Mouse (Mus musculus) layer of hippocampus, adult 8-10 months (tissue): ENCODE results near the gene Npc1l1. TPM values are rescaled to one million over a fixed set of nuclear protein-coding genes. Genes with fewer than 3 reads are reported as not detected.
A peak's percentile ranks its signal among the peaks of the same experiment; 100 is the strongest.
"Not testable (repeated sequence)": the region's sequence is repeated elsewhere in the genome, so short reads cannot be mapped to it uniquely, and the experiment has no call there.

ENCODE experiments used
- DNase-seq, 2 experiments: peaks; one replicate each; pipeline ENCODE4 v3.0.0; 2022; ENCODE audit warnings: low spot score in 2 of 2
- total RNA-seq, 4 experiments: library from RNA; stranded (reverse); gene quantifications; 2 replicates each; pipeline ENCODE4 v1.2.4; 2022

Gene Npc1l1
- total RNA-seq, result under 1 TPM; 0.11 to 0.68 (median 0.48) TPM

DNA sequence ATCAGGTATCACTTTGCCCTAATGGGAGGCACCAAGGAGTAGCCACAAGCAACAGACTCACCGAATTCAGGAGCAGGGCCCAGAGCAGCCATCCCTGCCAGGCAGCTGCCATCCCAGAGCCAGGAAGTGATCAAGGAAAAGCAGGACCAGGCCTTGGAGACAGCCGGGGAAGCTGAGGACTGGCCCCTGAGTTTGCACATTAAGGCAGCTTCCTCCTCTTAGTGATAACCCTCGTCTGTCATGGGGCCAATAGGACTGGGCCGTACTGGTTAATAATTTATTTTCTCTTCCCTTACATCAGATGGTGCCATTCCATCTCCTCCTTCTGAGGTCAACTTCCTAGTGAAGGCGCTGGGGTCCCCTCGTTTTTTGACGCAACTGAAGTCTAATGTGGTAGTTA lies at the start of gene Npc1l1:
TSS of gene Npc1l1 (minus strand) at position 132 of the 400 bp plus-strand sequence.
- no peak for DNase-seq

DNA sequence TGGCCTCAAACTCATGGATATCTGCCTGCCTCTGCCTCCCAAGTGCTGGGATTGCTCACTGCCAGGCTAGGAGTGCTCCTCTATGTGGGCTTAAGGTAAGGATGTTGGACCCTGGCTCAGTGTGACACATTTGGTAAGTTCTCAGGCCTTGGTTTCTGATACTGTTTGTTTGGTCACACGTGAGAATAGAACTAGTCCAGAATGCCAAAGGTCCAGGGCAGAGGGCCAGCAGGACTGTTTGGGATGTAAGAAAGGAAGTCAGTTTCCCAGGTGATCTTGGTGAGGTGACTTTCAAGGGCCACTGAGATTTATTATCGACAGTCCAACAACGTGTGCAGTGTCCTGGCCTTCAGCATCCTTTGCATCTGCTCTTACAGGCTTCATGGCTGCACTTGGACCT lies 46.5 kb upstream of the Npc1l1 start:
- DNase-seq, result no peak

DNA sequence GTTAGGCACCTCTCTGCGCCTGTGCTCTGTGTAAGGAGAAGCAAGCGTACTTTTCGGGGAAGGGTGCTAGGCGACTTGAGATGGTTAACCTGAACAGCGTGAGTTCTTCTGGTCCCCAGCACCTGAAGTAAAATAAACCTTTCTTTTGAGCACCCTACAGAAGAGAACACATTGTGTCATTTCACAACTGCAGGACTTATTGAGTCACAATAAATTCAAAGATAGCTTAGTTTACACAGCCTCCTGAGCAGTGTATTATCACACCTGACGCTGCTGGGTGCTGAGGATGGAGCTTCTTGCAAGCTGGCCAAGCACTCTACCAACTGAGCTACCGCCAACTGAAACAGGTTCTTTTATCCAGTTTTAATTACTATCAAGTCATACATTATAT lies 45.1 kb upstream of the Npc1l1 start:
- DNase-seq, result no peak

DNA sequence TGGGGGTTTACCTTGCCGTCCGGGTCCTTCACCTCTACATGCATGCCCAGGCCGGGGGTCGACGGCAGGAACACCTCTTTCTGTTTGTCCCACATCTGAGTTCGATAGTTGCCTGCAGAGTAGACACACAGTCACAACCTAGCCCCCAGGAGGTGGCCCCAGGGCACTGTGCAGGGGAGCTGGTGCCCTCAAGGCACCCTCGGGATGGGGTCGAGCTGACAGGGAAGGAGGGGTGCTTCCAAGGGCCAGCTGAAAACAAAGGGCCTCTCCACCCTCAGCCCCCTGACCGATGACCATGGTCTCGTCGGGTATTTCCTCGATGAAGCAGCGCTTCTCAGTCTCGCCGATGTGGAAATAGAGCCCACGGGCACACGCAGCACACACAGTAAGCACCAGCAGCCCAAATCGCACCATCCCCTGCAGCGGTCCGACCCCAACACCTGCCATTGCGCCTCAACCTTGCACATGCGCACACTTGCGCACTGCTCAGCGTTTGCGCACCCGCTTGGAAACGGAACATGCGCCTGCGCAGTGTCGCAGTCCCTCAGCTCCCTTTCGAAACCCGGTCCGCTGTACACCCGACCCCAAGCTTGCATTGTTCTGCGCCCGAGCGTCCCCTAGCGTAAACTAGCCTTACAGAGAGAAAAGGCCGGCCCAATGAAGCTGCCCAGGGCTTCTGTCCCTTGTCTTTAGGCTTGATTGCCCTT lies 44.6 kb upstream of the Npc1l1 start, which contains the start of gene Tmed4:
TSS of gene Tmed4 (minus strand) at position 484 of the 707 bp plus-strand sequence.
- DNase-seq, result peak; percentile 95 to 98

DNA sequence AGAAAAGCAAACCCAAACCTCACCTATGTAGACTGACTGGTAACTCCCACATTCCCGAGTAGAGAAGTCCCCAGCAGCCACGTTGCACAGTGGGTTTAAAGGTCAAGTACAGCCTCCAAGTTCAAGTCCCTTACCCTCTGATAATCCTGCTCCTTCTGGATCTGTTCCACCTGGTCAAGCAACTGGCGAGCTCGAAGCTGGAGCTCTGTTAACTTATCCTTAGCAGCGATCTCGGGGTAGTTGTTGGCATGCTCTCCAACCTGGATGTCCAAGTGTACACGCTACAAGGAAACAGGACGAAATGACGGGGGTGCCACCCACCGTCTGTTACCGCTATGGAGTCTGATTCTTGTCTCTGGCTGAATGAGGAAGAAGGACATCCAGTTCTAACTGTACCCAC lies 43.7 kb upstream of the Npc1l1 start:
- DNase-seq, result no peak

DNA sequence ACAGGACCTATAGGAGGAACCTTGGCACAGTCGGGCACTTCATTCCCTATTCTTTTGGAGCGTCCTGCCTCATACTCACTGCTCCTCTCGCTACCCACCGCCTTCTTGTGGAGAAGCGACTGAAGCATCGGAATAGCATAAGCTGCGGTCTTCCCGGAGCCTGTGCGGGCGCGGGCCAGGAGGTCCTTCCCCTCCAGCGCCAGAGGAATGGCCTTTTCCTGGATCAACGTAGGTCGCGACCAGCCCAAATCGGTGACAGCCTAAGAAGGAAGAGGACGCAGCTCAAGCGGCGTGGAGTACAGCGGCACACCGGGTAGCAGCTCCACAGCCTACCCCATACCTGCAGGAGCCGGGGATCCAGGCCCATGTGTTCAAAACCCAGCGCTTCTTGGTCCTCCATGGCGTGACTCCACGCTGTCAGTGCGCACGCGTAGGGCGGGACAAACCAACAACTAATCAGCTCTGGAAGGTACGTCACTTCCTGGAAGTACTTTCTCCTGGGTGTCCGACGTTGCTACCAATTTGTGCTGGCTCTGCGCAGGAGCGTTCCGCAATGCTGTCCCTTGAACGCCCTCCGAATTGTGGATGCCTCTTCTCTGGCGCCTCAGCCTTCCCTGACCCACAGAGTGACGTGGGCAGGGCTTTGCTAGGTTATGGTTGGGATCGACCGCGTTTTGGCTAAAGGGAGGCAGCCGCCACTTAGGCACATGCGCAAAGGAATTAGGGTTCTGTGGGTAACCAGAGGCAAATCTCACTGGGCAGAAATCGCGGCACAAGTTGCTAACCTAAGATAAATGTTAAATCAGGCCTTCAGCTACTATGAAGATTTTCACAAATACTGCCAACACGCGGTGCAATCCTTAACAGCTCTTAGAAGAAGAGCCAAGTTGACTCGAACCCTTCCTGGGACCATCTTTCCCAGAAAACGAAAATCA lies 37.6 kb upstream of the Npc1l1 start, which contains the start of gene Ddx56:
TSS of gene Ddx56 (minus strand) at position 453 of the 935 bp plus-strand sequence.
- DNase-seq, result peak; percentile 93

DNA sequence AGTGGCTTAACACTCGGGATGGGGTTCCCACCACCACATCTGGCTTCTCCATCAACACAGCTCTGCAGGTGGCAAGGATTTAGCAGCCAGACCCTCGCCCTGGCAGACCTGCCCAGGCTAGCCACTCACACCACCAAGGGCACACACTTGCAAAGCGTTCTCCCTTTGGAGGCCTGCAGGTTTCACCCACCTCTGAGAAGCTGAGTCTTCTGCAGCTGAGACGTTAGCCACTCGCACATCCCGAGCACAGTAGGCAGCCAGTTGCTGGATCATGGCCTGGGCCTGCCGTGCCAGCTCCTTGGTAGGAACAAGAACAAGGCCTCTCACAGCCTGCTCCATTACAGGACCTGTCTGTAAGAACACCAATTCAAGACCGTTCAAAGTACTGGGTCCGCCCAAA lies 36.7 kb upstream of the Npc1l1 start:
- no peak for DNase-seq

DNA sequence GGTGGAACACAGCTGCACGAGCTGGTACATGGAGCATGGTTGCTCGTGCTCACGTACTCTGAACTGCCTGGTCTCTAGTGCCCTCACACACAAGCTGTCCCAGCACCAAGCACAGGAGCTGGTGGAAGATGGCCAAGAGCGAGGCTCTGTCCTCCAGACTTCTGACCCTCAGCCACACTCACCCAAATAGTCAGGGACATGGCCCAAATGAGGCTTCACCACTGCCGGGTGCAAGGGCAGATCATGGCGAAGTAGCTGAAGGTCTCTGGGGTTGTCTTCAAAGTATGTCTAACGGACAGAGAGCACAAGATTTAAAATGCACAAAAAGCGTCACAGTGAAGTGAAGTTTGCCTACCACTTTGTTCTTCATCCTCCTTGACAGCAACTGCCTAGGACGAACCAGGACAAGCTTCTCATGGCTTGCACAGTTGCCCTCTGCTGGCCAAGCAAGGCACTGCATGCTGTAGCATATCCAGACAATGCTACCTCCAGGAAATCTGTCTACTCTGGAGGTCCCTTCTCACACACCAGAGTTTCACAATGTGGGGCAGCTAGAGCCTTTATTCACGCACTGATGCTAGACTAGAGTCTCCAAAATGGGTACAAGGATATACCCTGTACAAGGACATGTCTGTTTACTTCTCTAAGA lies 31.6 kb upstream of the Npc1l1 start:
- peak in 1 of 2 experiments; percentile 80 for DNase-seq

DNA sequence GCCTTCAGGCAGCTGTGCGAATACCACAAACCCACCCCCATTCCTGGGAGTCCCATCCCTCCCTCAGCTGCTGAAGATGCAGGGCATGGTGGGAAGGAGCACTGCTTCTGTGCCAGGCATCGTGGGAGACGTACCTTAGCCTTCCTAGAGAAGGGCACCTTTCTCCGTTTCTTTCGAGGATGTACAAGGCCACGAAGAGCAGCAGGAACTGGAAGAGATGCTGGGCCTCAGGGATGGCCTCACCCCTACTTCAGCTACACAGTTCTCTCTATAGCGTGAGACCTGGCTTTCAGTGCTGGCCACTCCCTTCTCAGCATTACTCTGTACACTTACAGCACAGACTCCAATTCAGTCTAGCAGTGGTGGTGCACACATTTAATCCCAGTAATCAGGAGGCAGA lies 29.5 kb upstream of the Npc1l1 start:
- no peak for DNase-seq

DNA sequence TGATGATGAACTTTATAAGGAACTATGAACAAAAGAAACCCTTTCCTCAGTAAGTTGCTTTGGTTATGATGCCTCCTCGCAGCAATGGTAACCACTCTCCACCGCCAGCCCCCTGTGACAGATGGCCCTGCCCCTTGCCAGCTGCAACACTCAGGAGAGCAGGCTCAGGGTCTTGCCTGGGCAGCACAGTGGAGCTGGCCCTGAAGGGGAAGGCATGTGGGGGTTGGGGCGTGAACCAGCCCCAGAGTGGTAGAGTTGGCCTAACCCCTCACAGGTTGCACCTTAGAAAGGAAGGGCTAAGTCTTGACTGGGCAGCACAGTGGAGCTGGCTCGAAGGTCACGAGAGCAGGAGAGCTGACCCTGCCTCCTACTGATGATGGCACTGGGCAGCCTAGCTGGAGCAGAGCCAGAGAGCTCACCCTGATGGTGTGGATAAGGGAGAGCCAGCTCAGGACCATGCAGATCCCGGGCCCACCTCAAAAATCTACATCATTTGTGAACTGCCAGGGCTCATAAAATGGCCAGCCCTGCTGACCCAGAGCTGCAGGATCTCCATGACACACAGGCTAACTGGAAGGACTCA lies 26.6 kb upstream of the Npc1l1 start:
- no peak for DNase-seq

DNA sequence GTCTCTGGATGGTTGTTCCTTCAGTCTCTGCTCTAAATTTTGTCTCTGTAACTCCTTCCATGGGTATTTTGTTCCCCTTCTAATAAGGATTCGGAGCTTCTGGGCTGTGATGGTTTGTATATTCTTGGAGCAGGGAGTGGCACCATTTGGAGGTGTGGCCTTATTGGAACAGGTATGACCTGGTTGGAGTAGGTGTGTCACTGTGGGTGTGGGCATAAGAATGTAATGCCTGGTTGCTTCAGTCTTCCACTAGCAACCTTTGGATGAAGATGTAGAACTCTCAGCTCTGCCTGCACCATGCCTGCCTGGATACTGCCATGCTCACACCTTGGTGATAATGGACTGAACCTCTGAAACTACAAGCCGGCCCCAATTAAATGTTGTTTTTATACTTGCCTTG lies 24.7 kb upstream of the Npc1l1 start:
- DNase-seq, result not testable (repeated sequence)

DNA sequence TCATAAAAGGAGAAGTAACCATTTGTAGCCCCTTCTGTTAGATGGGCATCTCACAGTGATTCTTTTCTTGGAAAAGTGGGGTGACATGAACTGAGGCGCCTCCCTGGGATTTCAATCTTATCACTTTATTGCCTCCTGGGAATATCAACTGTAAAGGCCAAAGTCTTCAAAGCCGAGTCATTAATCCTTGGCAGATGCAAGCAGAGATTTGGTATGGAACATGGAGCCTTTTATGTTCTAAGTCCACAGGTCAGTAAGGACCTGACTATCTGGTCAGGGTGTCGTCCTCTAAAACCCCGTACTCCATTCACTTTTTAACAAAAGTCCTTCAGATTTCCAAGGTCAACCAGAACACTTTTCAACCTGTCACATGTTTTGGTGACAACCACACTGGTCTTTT lies 22.9 kb upstream of the Npc1l1 start:
- no peak for DNase-seq

DNA sequence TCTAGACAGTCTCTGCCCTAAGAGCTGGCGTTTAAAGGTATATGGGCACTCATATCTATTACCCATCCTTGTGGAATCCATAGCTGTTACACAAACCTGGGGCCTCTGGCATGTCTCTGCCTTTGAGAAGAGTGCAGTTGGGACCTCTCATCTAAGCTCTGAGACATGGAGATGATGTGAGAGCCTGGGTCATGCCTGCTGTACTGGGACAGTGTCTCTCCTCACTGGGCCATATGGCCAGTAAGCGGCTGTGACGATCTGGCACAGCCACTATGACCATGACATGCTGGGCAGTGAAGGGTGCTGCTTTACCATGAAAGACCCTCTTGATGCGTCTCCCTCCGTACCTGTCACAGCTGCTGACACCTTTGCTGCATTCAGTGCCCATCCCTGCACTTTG lies 22.3 kb upstream of the Npc1l1 start:
- no peak for DNase-seq

DNA sequence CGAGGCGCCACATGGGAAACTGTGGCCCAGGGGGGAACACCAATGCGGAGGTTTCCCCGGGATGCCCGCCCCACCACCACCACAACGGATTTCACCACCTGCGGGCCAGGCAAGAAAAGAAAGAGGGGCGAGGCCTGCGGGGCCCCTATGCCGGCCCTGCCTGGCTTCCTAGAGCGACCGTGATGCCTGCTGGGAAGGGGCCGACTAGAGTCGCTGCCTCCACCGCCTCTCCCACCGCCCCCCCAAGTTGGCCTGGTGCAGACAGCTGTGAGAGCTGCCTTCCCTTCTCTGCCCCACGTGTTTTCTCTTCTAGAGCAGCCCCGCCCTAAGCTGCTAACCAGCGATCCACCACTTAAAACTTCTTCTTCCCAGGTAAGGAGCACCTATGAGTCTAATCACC lies 14.8 kb upstream of the Npc1l1 start:
- no peak for DNase-seq

DNA sequence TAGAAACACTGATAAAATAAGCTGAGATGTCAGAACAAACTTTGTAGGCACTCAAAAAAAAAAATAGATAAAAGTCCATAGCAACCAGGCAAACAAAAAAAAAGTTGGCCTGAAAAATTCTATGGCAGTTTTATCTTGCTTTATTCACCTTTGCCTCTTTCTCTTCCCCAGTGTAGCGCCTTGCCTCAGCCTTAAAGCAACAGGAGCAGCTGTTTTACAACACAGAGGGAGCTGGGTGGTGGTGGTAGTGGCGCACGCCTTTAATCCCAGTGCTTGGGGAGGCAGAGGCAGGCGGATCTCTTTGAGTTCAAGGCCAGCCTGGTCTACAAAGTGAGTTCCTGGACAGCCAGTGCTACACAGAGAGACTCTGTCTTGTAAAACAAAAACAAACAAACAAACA lies 3.1 kb upstream of the Npc1l1 start:
- DNase-seq, result no peak

DNA sequence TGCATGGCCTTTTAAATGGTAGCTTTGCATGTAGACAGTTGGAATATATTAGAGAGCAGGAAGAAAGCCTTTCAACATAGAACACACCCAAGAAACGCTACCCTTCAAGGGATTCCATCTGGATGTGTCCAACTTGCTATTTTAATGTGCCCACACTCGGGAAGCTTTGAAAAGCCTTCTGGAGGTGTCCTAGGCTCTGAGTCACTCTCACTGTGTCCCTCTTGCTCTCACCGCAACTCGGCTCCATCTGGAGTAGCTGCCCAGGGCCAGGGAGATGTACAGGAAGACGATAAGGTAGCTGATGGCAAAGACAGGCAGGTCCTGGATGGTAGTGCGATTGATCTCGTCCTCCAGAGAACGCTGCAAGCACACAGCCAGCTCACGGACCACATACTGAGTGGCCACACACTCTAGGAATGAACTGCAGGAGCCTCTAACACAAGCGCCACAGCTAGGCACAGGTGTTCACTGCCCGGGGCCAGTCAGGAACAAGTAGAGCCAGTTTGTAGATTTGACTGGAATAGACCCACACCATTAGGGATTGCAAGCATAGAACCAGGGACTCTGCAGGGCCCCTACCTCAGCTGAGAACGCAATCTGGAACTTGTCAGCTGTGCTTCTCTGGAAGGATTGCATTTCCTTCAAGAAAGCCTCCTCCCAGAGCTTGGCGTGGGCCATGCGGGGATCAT lies 5.3 kb downstream of the Npc1l1 start:
- peak; percentile 17 to 38 for DNase-seq

DNA sequence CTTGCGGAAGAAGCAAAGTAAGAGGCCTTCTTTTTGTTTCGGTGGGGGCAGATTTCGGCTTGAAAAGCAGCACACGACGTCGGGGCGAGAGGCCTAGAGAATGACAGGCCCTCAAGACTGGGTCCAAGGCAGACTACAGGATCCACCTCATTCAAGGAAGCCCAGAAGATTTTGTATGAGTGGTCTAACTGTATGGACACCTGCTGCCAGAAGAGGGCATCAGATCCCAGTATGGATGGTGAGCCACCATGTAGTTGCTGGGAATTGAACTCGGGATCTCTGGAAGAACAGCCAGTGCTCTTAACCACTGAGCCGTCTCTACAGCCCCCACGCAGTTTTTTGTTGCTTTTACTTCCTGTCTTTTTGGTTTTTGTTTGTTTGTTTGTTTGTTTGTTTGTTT lies 7.8 kb downstream of the Npc1l1 start:
- no peak for DNase-seq

DNA sequence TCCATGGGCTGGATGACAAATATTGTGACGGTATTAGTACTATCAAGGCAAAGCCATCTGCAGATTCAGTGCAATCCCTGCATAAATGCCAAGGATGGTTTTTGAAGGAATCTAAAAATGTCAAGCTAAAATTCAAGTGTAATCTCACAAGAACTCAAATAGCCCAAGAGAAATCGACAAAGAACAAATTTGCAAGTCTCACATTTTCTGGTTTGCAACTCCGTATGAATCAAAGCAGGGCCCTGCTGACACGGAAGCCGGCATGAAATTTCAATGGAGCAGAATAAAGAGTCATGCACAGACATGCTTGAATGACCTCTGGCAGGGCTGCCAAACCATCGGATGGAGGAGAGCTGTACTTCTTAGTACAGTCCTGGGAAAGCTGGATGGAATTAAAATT lies 10.0 kb downstream of the Npc1l1 start:
- DNase-seq, result no peak

DNA sequence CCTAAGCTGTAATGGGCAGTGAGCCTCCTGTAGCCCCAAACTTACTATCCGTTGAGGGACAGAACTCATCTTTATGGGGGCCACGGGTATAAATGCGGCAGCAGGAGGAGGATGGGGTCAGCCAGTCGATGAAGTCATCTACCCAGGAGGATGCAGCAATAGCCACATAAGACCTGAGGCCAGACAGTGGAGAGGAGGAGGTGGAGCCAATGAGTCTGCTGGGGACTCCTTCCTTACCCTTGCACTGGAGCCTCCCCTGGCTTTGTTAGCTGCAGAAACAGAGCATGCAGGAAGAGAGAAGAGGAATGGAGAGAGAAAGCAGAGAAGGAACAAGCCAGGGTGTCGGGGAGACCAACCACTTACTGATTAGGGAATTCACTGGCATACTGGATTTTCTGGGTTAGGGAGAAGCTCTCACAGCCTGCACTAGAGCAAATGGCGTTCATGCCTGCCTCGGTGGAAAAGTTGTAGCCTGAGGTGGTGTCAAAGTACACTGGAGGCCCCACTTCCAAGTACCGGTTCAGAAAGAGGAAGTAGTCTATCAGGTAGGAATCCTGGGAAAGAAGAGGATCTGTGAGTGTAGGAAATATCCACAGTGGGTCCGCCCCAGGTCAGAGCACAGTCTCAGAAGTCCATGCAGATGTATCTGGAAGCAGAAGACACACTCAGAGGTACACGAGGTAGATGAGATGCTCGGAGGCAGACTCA lies 11.6 kb downstream of the Npc1l1 start:
- DNase-seq, result no peak

DNA sequence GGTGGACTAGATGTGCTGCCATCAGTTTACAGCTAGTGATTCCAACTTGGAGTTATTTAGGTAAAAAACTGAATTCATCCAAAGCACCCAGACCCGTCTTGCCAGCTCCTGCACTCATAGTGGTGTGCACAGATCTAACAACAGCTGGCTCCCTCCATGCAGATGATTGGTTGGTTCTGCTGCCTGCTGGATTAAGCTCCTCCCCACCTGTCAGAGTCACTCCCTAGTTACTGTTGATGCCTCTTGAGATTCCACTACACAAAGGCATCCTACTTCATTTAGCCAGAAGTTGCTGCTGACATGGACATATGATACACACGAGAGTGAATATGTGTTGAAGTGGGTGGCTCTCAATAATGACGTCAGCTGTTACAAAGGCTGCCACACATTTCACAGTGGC lies 13.1 kb downstream of the Npc1l1 start:
- DNase-seq, result no peak
